In the genomic region with DNA sequence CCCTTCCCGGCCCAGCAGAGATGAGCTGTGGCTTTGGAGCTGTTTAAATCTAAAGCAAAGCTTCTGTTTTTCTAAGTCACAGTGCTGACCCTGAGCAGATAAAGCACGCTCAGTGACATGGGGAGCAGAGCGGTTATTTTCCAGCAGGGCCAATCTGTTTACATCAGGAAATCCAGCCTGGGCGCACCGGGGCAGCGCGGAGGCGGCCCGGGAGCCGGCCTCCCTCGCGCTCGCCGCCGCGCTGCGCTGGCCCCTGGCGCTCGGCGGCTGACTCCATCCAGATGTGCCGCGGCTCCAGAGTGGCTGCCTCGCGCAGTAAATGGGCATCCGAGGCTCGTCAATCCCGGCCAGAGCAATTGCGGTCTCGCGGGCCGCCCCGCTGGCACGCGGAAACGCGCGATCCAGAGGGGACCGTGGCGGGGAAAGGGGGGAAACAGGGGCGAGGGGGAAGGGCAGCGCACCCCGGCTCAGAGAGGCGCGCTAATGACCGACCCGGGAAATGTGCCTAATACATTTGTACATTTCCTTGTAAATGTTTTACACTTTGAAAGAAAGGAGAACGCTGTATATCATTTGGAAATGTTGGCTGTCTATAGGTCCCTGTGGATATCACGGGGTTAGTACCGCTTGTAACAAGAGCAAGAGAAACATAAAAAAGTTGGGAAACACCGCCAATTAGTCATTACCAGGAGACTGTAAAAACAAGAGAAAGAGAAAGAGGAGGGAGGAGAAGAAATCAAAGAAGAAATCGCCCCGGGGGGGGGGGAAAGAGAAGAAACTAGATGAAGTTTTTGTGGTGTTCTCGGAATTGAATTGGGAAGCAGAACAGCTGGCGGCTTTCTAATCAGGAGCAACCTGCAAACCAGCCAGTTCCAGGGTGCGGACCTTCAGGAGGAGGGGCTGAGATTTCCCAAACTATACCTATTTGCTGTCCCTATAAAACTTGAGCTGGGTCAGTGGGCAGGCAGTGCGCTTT, we compare ENCODE assay signal across 8 mouse cellular contexts.
DNase-seq lines count a peak whose midpoint lies in the region; ATAC-seq and TF ChIP-seq lines count a peak whose summit lies in the region.

No protein-coding gene starts in this region.

- H3K27ac ChIP-seq in embryonic fibroblast, embryonic 13.5 days (ENCODE audit: insufficient read depth, low read length), result peak overlapping the region; percentile 98
- H3K27ac ChIP-seq in heart, embryonic 14.5 days (replicated peaks in 1 of 2; ENCODE audit: control insufficient read depth in 1 of 2, insufficient read depth in 1 of 2, low read depth in 2 of 2, low read length in 2 of 2), result peak overlapping the region; percentile 54 to 55
- peak overlapping the region; percentile 89 for H3K27ac ChIP-seq in kidney, postnatal 0 days
- H3K27ac ChIP-seq in stomach, embryonic 15.5 days, result peak overlapping the region; percentile 86

- H3K9me3 ChIP-seq in heart, embryonic 14.5 days (ENCODE audit: control insufficient read depth, low read length), result no peaks in the 10 kb centered on the region
- H3K9me3 ChIP-seq in kidney, postnatal 0 days (replicated peaks; ENCODE audit: low read length), result no peaks in the 10 kb centered on the region
- H3K9me3 ChIP-seq in stomach, embryonic 15.5 days, result no peaks in the 10 kb centered on the region

- 0 out of 2 replicates have a peak, but pooled peaks cover 2% of the 10 kb centered on the region for H3K27me3 ChIP-seq in heart, embryonic 14.5 days (ENCODE audit: control insufficient read depth, insufficient read depth, low read length)
- H3K27me3 ChIP-seq in kidney, postnatal 0 days (ENCODE audit: insufficient read depth, low read length), result no peaks in the 10 kb centered on the region
- no peaks in the 10 kb centered on the region for H3K27me3 ChIP-seq in stomach, embryonic 15.5 days (replicated peaks)

- ATAC-seq in heart, embryonic 14.5 days (ENCODE audit: insufficient number of reproducible peaks, insufficient read depth, low FRiP score, low read depth), result peak; percentile 59
- peak; percentile 89 for ATAC-seq in kidney, postnatal 0 days (replicated peaks; ENCODE audit: low FRiP score, low read depth)
- peak; percentile 85; the same call in 1 of the 2 replicates for ATAC-seq in stomach, embryonic 15.5 days (ENCODE audit: insufficient read depth, low FRiP score, low read depth)

- intact Hi-C loops in left cerebral cortex, postnatal 4 days (cut with DNase I), result no loop called here

- H3K4me1 ChIP-seq in embryonic fibroblast, embryonic 13.5 days (ENCODE audit: control insufficient read depth, insufficient read depth, low read length), result peaks cover 2% of the 10 kb centered on the region; the same call in 1 of the 2 replicates
- H3K4me1 ChIP-seq in heart, embryonic 14.5 days (ENCODE audit: control insufficient read depth in 2 of 2, insufficient read depth in 2 of 2, low read length in 2 of 2), result peaks cover 2 to 3% of the 10 kb centered on the region in 2 experiments; a peak in 2 of 4 replicates
- no peaks in the 10 kb centered on the region for H3K4me1 ChIP-seq in kidney, postnatal 0 days (replicated peaks; ENCODE audit: insufficient read depth, low read length)
- H3K4me1 ChIP-seq in stomach, embryonic 15.5 days, result peaks cover 7% of the 10 kb centered on the region; the same call in 1 of the 2 replicates

- whole genome bisulfite sequencing in heart, embryonic 14.5 days, result 1% methylated on average over 56 of the region's 56 CpGs
- WGBS in kidney, postnatal 0 days, result 1% methylated on average over 56 of the region's 56 CpGs
- 1% methylated on average over 56 of the region's 56 CpGs for WGBS in stomach, embryonic 15.5 days

- no peaks in the 10 kb centered on the region for H3K36me3 ChIP-seq in heart, embryonic 14.5 days (ENCODE audit: control insufficient read depth, insufficient read depth, low read length)
- no peaks in the 10 kb centered on the region for H3K36me3 ChIP-seq in kidney, postnatal 0 days (ENCODE audit: insufficient read depth, low read length)
- H3K36me3 ChIP-seq in stomach, embryonic 15.5 days, result no peaks in the 10 kb centered on the region

- peak overlapping the region; percentile 63 for H3K9ac ChIP-seq in heart, embryonic 14.5 days (ENCODE audit: low read length)
- peak overlapping the region; percentile 43; the same call in 1 of the 2 replicates for H3K9ac ChIP-seq in kidney, postnatal 0 days (ENCODE audit: low read depth, low read length)
- H3K9ac ChIP-seq in stomach, embryonic 15.5 days, result 0 out of 2 replicates have a peak overlapping the region, but pooled peaks have one; percentile 1

- DNase-seq in left cerebral cortex, postnatal 4 days, result peak; percentile 6
- no peak for DNase-seq in left cerebral cortex, adult 11 months (ENCODE audit: low spot score)
- DNase-seq in kidney, postnatal 0 days (ENCODE audit: low spot score), result peak; percentile 94
- peak; percentile 69 for DNase-seq in mesoderm, embryonic 11.5 days (ENCODE audit: low read depth, low spot score)
- DNase-seq in left cerebral cortex, adult 8-10 months (ENCODE audit: low spot score in 2 of 2), result no peak

- peak overlapping the region; percentile 30 for H3K4me3 ChIP-seq in embryonic fibroblast, embryonic 13.5 days (ENCODE audit: insufficient read depth, low read length)
- peak overlapping the region; percentile 48 to 57 for H3K4me3 ChIP-seq in heart, embryonic 14.5 days (ENCODE audit: control insufficient read depth in 1 of 2, insufficient read depth in 1 of 2, low read depth in 1 of 2, low read length in 2 of 2)
- peak overlapping the region; percentile 38 for H3K4me3 ChIP-seq in kidney, postnatal 0 days (replicated peaks; ENCODE audit: low read depth, low read length)
- H3K4me3 ChIP-seq in stomach, embryonic 15.5 days (replicated peaks), result peak overlapping the region; percentile 55

- peak overlapping the region; percentile 91 for H3K4me2 ChIP-seq in heart, embryonic 14.5 days (ENCODE audit: low read length)
- peak overlapping the region; percentile 75 for H3K4me2 ChIP-seq in kidney, postnatal 0 days (ENCODE audit: low read length)
- H3K4me2 ChIP-seq in stomach, embryonic 15.5 days, result peak overlapping the region; percentile 91

- no peak for TF ChIP-seq CTCF in embryonic fibroblast, embryonic 13.5 days (IDR thresholded peaks at IDR 0.05; ENCODE audit: borderline replicate concordance, insufficient read depth, low read length)
- no peak for TF ChIP-seq CTCF in kidney, postnatal 0 days (IDR thresholded peaks at IDR 0.05; ENCODE audit: low read depth)

- TF ChIP-seq POLR2A in embryonic fibroblast, embryonic 13.5 days (IDR thresholded peaks at IDR 0.05; ENCODE audit: low read depth, low read length), result peak; percentile 35; the same call in 1 of the 2 replicates

Comparison
In these comparisons a context has a peak if more than half of its experiments do, and no peak if none do; other contexts are left out.
1. DNase-seq: peak in left cerebral cortex, postnatal 4 days (single experiment), kidney, postnatal 0 days (single experiment) and mesoderm, embryonic 11.5 days (single experiment); none in left cerebral cortex, adult 11 months (single experiment) and left cerebral cortex, adult 8-10 months (0 of 2).
2. H3K9ac ChIP-seq: peak in every context shown above with its lines; median percentile 63 in heart, embryonic 14.5 days; 43 in kidney, postnatal 0 days; 1 in stomach, embryonic 15.5 days.
3. Peak in every context shown above with its lines, with median percentiles within 50 percentile points of each other: H3K27ac ChIP-seq, H3K4me3 ChIP-seq, ATAC-seq and H3K4me2 ChIP-seq.